Mouse (Mus musculus): ENCODE results near the gene 1700018B08Rik. TPM values are rescaled to one million over a fixed set of nuclear protein-coding genes. Genes with fewer than 3 reads are reported as not detected.
A peak's percentile ranks its signal among the peaks of the same experiment; 100 is the strongest.

Gene 1700018B08Rik
- polyA plus RNA-seq, 1 experiment, result not detected

DNA sequence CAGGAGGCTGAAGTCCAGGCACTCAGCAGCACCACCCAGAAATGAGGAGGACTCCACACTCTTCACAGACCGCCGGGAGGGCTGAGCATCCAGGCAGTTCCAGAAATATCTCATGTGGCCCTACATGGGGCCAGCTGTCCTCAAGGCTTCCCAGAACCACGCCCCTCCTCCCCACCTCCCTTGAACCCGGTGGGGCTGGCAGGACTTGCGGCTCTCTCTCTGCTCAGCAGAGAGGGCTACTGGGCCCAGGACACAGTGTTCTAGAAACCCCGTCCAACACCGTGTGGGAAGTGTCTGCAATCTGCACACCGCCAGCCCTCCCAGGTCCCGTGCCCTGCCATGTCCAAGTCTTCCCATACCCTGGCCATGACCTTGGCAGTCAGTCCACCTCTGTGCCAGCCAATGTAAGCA is 18.8 kb upstream of the 1700018B08Rik start:
- Histone ChIP-seq H3K27me3 (ENCODE audit: control insufficient read depth, insufficient read depth, low read length) (no peaks in the 10 kb centered on the region), H3K4me1 (ENCODE audit: control insufficient read depth, insufficient read depth, insufficient read length, low read length) (peaks cover 8% of the 10 kb centered on the region), H3K27ac (ENCODE audit: insufficient read depth, low read depth, low read length) (peak overlapping the region; percentile 46), H3K36me3 (ENCODE audit: control insufficient read depth, insufficient read depth, low read length) (peaks cover 5% of the 10 kb centered on the region; the same call in 1 of the 2 replicates), H3K4me3 (ENCODE audit: low read depth, low read length) (no peak overlapping the region)
- WGBS, result 55% methylated on average over 9 of the region's 9 CpGs
- TF ChIP-seq POLR2A (IDR thresholded peaks at IDR 0.05; ENCODE audit: low read depth, low read length), result no peak
- no peak for TF ChIP-seq CTCF (IDR thresholded peaks at IDR 0.05; ENCODE audit: extremely low read depth, insufficient read length, insufficient replicate concordance, low read depth, low read length)

DNA sequence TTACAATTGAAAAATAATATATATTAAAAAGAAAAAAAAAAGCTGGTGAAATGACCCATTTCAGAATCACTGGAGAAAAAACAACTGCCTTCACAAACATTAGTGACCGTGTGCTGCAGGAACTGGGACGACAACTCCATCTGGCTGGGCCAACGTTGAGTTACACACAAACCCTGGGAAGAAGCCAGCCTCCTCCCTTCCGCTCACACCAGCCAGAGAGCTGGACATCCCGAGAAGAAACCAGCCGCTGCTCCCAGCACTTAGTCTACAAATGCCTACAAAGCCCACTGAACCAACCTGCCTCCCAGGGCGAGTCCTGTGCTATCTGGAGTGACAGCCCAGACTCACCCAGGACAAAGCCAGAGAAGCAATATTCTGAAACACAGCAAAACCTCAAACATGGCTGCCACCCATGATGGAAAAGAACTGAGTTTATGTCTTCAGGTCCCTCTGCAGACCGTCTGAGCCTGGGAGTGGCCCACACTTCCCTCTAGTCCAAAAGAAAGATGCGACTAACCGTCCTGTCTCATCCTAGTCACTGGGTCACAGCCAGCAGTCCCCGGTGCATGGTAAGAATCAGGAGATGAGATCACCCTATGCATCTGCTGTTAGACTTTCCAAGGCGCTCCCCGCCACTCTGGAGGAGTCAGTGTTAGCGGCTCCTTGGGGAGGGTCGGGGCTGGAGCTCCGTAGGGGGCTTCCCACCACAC is 17.7 kb upstream of the 1700018B08Rik start:
- 80% methylated on average over 16 of the region's 16 CpGs for WGBS
- no peak overlapping the region for H3K27ac ChIP-seq (ENCODE audit: insufficient read depth, low read depth, low read length)

DNA sequence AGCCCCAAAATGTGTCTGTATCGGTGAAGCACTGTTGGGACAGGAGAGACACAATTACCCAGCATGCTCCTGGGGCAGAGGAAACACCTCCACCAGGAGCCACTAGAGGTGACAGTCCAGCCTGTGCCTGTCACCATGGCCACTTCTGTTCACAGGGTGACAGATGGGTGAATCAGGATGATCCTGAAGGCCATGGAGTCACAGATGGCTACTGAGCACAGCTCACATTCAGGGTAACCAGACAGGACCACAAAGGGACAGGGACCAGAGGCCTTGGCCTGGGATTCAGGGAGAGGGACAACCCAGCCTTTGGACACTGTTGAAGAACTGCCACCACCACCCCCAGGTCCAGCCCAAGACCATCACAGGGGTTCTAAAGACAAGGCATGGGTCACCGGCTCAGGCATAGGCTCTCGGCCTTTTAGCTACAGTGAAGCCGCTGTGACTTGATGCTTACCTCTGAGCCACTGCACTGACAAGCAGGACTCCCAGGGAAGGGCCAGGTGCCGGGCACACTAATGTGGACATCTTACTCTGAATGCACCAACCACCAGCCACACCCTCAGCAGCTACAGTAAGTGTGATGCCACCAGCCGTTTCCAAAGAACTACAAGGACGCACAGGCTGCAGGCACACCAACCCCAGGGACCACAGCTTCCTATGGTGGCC is 16.4 kb upstream of the 1700018B08Rik start:
- Histone ChIP-seq H3K27me3 (ENCODE audit: control insufficient read depth, insufficient read depth, low read length) (no peaks in the 10 kb centered on the region), H3K4me3 (ENCODE audit: low read depth, low read length) (no peak overlapping the region), H3K36me3 (ENCODE audit: control insufficient read depth, insufficient read depth, low read length) (peaks cover 5% of the 10 kb centered on the region; the same call in 1 of the 2 replicates), H3K27ac (ENCODE audit: insufficient read depth, low read depth, low read length) (no peak overlapping the region), H3K4me1 (ENCODE audit: control insufficient read depth, insufficient read depth, insufficient read length, low read length) (peaks cover 8% of the 10 kb centered on the region)
- TF ChIP-seq CTCF (IDR thresholded peaks at IDR 0.05; ENCODE audit: extremely low read depth, insufficient read length, insufficient replicate concordance, low read depth, low read length), result no peak
- no peak for TF ChIP-seq POLR2A (IDR thresholded peaks at IDR 0.05; ENCODE audit: low read depth, low read length)
- 90% methylated on average over 7 of the region's 7 CpGs for WGBS

More for the DNA sequence above, 17.7 kb upstream of the 1700018B08Rik start:
- TF ChIP-seq CTCF (IDR thresholded peaks at IDR 0.05; ENCODE audit: extremely low read depth, insufficient read length, insufficient replicate concordance, low read depth, low read length) (no peak), POLR2A (IDR thresholded peaks at IDR 0.05; ENCODE audit: low read depth, low read length) (no peak)
- Histone ChIP-seq H3K4me1 (ENCODE audit: control insufficient read depth, insufficient read depth, insufficient read length, low read length) (peaks cover 8% of the 10 kb centered on the region), H3K36me3 (ENCODE audit: control insufficient read depth, insufficient read depth, low read length) (peaks cover 5% of the 10 kb centered on the region; the same call in 1 of the 2 replicates), H3K27me3 (ENCODE audit: control insufficient read depth, insufficient read depth, low read length) (no peaks in the 10 kb centered on the region), H3K4me3 (ENCODE audit: low read depth, low read length) (no peak overlapping the region)

DNA sequence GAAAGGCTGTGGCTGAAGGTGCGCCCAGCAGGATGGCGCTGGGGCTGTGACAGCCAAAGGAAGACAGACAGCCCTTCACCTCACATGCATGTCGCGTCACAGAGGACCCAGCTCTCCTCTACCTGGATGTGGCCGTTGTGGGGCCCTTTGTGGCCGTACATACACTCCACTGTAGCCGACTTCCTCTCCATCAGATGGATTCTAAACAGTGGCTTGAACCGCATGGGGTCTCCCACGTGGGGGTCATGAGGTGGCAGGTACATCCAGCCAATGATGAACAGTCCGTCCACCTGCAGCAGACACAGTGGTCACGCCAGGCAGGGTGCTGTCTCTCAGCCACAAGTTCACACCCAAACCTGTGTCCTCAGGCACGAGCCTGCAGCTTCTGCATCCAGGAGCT is 15.7 kb upstream of the 1700018B08Rik start:
- Histone ChIP-seq H3K36me3 (ENCODE audit: control insufficient read depth, insufficient read depth, low read length) (peaks cover 7% of the 10 kb centered on the region; the same call in 1 of the 2 replicates), H3K27ac (ENCODE audit: insufficient read depth, low read depth, low read length) (no peak overlapping the region), H3K4me3 (ENCODE audit: low read depth, low read length) (no peak overlapping the region), H3K4me1 (ENCODE audit: control insufficient read depth, insufficient read depth, insufficient read length, low read length) (peaks cover 8% of the 10 kb centered on the region), H3K27me3 (ENCODE audit: control insufficient read depth, insufficient read depth, low read length) (no peaks in the 10 kb centered on the region)
- WGBS, result 91% methylated on average over 12 of the region's 12 CpGs
- TF ChIP-seq POLR2A (IDR thresholded peaks at IDR 0.05; ENCODE audit: low read depth, low read length) (no peak), CTCF (IDR thresholded peaks at IDR 0.05; ENCODE audit: extremely low read depth, insufficient read length, insufficient replicate concordance, low read depth, low read length) (no peak)

DNA sequence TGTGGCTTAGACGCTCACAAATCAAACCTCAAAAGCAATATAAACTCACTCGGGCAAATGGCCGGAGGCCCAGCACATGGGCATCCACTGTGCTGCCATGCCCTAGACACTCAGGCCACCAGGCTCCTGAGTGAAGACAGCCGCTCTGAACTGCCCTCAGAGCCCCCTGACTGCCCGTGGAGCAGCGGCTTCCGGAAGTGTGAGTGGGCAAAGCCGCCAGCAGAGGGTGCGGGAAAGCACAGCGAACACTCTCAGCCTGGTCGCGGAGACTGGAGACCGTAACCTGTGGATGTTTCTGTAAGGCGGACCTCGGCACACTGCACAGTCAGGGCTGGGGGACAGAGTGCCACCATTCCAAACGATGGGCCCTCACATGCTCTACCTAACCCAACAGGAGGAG is 14.4 kb upstream of the 1700018B08Rik start:
- no peak overlapping the region for H3K27ac ChIP-seq (ENCODE audit: insufficient read depth, low read depth, low read length)
- no peak for TF ChIP-seq CTCF (IDR thresholded peaks at IDR 0.05; ENCODE audit: extremely low read depth, insufficient read length, insufficient replicate concordance, low read depth, low read length)
- no peak for TF ChIP-seq POLR2A (IDR thresholded peaks at IDR 0.05; ENCODE audit: low read depth, low read length)
- no peak overlapping the region for H3K4me3 ChIP-seq (ENCODE audit: low read depth, low read length)
- peaks cover 8% of the 10 kb centered on the region for H3K4me1 ChIP-seq (ENCODE audit: control insufficient read depth, insufficient read depth, insufficient read length, low read length)
- peaks cover 19% of the 10 kb centered on the region for H3K36me3 ChIP-seq (ENCODE audit: control insufficient read depth, insufficient read depth, low read length)
- no peaks in the 10 kb centered on the region for H3K27me3 ChIP-seq (ENCODE audit: control insufficient read depth, insufficient read depth, low read length)
- WGBS, result 92% methylated on average over 16 of the region's 16 CpGs

DNA sequence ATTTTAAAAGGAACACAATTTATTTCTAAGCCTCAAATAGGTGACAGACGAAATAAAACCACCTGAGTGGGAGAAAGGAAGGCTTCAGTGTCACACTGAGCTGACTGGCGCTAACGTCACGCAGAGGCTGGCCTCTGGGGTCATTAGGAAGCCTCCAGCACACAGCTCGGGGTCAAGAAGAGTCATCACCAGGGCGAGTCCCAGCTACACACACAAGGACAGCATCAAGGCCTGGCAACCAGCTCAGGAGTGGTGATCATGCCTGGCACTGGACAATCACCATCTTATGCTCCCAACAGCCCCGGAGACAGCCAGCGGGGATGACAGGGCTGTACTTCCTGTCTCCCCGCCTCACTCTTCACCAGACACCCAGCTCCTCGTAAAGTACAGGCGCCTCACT is 13.6 kb upstream of the 1700018B08Rik start:
- Histone ChIP-seq H3K36me3 (ENCODE audit: control insufficient read depth, insufficient read depth, low read length) (peaks cover 21% of the 10 kb centered on the region), H3K4me3 (ENCODE audit: low read depth, low read length) (no peak overlapping the region), H3K27ac (ENCODE audit: insufficient read depth, low read depth, low read length) (no peak overlapping the region), H3K27me3 (ENCODE audit: control insufficient read depth, insufficient read depth, low read length) (no peaks in the 10 kb centered on the region), H3K4me1 (ENCODE audit: control insufficient read depth, insufficient read depth, insufficient read length, low read length) (peaks cover 3% of the 10 kb centered on the region)
- WGBS, result 92% methylated on average over 11 of the region's 11 CpGs
- TF ChIP-seq POLR2A (IDR thresholded peaks at IDR 0.05; ENCODE audit: low read depth, low read length) (no peak), CTCF (IDR thresholded peaks at IDR 0.05; ENCODE audit: extremely low read depth, insufficient read length, insufficient replicate concordance, low read depth, low read length) (no peak)

DNA sequence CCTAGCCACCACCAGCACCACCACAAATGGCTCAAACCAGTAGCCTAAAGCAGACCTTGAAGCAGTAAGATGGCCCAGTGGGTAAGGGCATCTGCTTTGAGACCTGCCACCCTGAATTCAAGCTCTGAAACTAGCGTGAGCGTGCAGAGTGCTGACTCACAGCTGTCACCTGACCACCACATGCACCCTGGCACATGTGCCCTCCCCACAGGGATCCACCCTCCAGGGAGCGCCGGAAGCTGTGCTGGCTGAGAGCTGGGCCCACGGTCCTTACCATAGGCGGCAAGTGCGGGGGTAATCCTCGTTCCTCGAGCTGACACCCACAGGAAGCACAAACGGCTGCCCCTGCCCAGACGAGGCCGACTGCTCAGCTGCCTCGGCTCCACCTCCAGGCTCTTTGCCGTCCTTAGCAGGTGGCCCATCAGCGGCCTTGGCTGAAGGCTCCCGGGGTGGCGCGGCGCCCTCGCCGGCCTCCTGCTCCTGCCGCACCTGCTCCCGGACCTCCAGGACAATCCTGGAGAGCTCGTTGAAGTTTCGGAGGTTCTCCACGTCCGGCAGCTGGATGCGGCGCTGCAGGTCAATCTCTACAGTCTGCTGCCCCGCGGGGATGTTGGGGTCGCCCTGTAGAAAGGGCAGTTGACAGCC is 9.8 kb upstream of the 1700018B08Rik start:
- Histone ChIP-seq H3K4me3 (ENCODE audit: low read depth, low read length) (no peak overlapping the region), H3K27me3 (ENCODE audit: control insufficient read depth, insufficient read depth, low read length) (no peaks in the 10 kb centered on the region), H3K4me1 (ENCODE audit: control insufficient read depth, insufficient read depth, insufficient read length, low read length) (no peaks in the 10 kb centered on the region), H3K36me3 (ENCODE audit: control insufficient read depth, insufficient read depth, low read length) (peaks cover 23% of the 10 kb centered on the region), H3K27ac (ENCODE audit: insufficient read depth, low read depth, low read length) (no peak overlapping the region)
- TF ChIP-seq CTCF (IDR thresholded peaks at IDR 0.05; ENCODE audit: extremely low read depth, insufficient read length, insufficient replicate concordance, low read depth, low read length), result no peak
- TF ChIP-seq POLR2A (IDR thresholded peaks at IDR 0.05; ENCODE audit: low read depth, low read length), result no peak
- 94% methylated on average over 32 of the region's 32 CpGs for WGBS
